Mouse (Mus musculus) layer of hippocampus, adult 8-10 months (tissue): Measurements from ENCODE around the gene Olfr263. TPM values are rescaled to one million over a fixed set of nuclear protein-coding genes. Genes with fewer than 3 reads are reported as not detected.
A peak's percentile ranks its signal among the peaks of the same experiment; 100 is the strongest.

Source experiments
- DNase-seq, 2 experiments: peaks; one replicate each; pipeline ENCODE4 v3.0.0; 2022; ENCODE audit warnings: low spot score in 2 of 2
- total RNA-seq, 4 experiments: library from RNA; stranded (reverse); gene quantifications; 2 replicates each; pipeline ENCODE4 v1.2.4; 2022

Olfr263 gene
- total RNA-seq, 4 experiments from 2014 or later = not detected

- DNase-seq = peak; percentile 69 to 80
These were observed 40.4 kb downstream of the Olfr263 start for GRCm38 (mm10) chr13:21169657-21170430.

GRCm38 (mm10) chr13:21170431-21171155 is 41.2 kb downstream of the Olfr263 start:
- no peak for DNase-seq

- DNase-seq = no peak
These were observed 41.7 kb downstream of the Olfr263 start for GRCm38 (mm10) chr13:21171156-21171530.

- DNase-seq = no peak
These were observed 42.2 kb downstream of the Olfr263 start for GRCm38 (mm10) chr13:21171600-21172150.

GRCm38 (mm10) chr13:21172241-21173027 is 43.0 kb downstream of the Olfr263 start:
- peak in 1 of 2 experiments; percentile 80 for DNase-seq

- peak; percentile 65 to 69 for DNase-seq
These were observed 43.6 kb downstream of the Olfr263 start for GRCm38 (mm10) chr13:21173072-21173471.

- DNase-seq = no peak
These were observed 47.3 kb downstream of the Olfr263 start for GRCm38 (mm10) chr13:21176733-21177132.

- no peak for DNase-seq
These were observed 48.2 kb downstream of the Olfr263 start for GRCm38 (mm10) chr13:21177657-21178056.

GRCm38 (mm10) chr13:21178364-21178763 is 48.9 kb downstream of the Olfr263 start:
- DNase-seq = no peak

- no peak for DNase-seq
These were observed 49.9 kb downstream of the Olfr263 start, which contains the start of gene Trim27 for GRCm38 (mm10) chr13:21179367-21179723. Gene Trim27 (plus strand): TSS chr13:21179445.

- peak; percentile 79 to 85 for DNase-seq
These were observed 50.5 kb downstream of the Olfr263 start for GRCm38 (mm10) chr13:21179724-21180550.

- no peak for DNase-seq
These were observed 51.4 kb downstream of the Olfr263 start for GRCm38 (mm10) chr13:21180551-21181530.

GRCm38 (mm10) chr13:21181996-21182395 is 52.6 kb downstream of the Olfr263 start:
- DNase-seq = no peak

- DNase-seq = no peak
These were observed 53.6 kb downstream of the Olfr263 start for GRCm38 (mm10) chr13:21183066-21183465.

- DNase-seq = no peak
These were observed 54.2 kb downstream of the Olfr263 start for GRCm38 (mm10) chr13:21183661-21184060.

- DNase-seq = no peak
These were observed 56.1 kb downstream of the Olfr263 start for GRCm38 (mm10) chr13:21185521-21185920.
